Mouse (Mus musculus): ENCODE measurements at regions not wholly inside any gene's neighbourhood (a gene's known extent, or its start where the extent isn't known, plus 50 kb on each side); places are given as distances from the start of the nearest gene placed in this dataset.

DNA sequence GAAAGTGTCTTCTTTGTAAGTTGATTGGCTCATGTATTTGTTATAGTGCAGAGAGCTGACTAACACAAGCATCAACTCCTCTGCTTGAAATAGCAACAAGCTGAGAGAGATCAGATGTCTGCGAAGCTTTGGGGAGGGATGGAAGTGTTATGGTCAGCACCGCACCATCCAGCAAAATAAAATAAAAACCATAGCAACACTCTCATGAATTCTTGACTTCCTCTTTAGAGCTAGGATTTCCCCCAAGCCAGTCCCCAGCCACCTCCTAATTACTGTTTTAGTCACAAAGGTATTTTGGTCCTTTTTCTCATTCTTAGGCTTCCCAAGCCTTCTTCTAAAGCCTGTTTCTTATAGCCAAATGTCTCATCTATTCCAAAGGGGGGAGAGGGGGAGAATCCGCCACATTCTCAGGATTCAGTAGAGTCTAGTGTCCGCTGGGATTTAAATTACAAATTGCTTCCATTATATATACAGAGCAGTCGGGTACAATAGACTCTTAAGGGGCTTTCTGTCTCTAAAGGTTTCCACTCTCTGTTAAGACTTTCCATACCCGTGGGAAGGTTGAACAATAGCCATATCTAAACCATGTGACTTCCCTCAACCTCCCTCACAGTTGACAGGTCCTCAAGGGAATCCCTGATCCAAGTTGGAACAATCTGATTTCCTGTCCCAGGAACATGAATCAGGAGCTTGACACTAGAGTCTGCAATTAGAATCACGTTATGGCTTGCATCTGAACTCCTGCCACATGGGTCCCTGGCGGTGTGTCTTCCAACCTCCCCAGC is 386.7 kb downstream of the Rapgef2 start:
- no peak for TF ChIP-seq ZNF384 (IDR thresholded peaks at IDR 0.05; ENCODE audit: low read depth, low read length)
- no peak for TF ChIP-seq HCFC1 (IDR thresholded peaks at IDR 0.05; ENCODE audit: borderline replicate concordance, insufficient read depth, low read length)

All from ES-E14 (cell line).